Mouse (Mus musculus) splenic B cell, adult 2 months (primary cell): ENCODE data around the gene Catsperz.

Source experiments
- DNase-seq: peaks from one replicate; pipeline ENCODE4 v3.0.0-alpha.2; 2011; ENCODE audit warnings: low read depth, low spot score
- H3K27me3 ChIP-seq: 2 replicates; pipeline ENCODE4 v1.6.1; 2012; ENCODE audit warnings: mild to moderate bottlenecking, low read length, moderate library complexity, mixed read lengths; ENCODE audit not compliant: control insufficient read depth, poor library complexity, insufficient read depth, severe bottlenecking
- H3K36me3 ChIP-seq: 2 replicates; pipeline ENCODE4 v1.6.1; 2012; ENCODE audit warnings: mild to moderate bottlenecking, low read length, moderate library complexity, mixed read lengths; ENCODE audit not compliant: control insufficient read depth, poor library complexity, insufficient read depth, severe bottlenecking

Catsperz gene

GRCm38 (mm10) chr19:6876799-6877198 lies 48.4 kb downstream of the Catsperz start:
- Histone ChIP-seq H3K36me3 (no peaks in the 10 kb centered on the region), H3K27me3 (no peaks in the 10 kb centered on the region)
- DNase-seq = no peak

- no peaks in the 10 kb centered on the region for H3K27me3 ChIP-seq
- H3K36me3 ChIP-seq = no peaks in the 10 kb centered on the region
- no peak for DNase-seq
Observed at GRCm38 (mm10) chr19:6875834-6876233, 49.3 kb downstream of the Catsperz start.

GRCm38 (mm10) chr19:6874257-6874656 lies 50.9 kb downstream of the Catsperz start:
- Histone ChIP-seq H3K27me3 (no peaks in the 10 kb centered on the region), H3K36me3 (no peaks in the 10 kb centered on the region)
- DNase-seq = no peak

GRCm38 (mm10) chr19:6872701-6873100 lies 52.5 kb downstream of the Catsperz start:
- DNase-seq = peak; percentile 33
- H3K27me3 ChIP-seq = no peaks in the 10 kb centered on the region
- H3K36me3 ChIP-seq = no peaks in the 10 kb centered on the region
